Mouse (Mus musculus) adrenal gland, postnatal 4 days (tissue): Measurements from ENCODE around the gene Frmd4a. TPM values are rescaled to one million over a fixed set of nuclear protein-coding genes. Genes with fewer than 3 reads are reported as not detected.
A peak's percentile ranks its signal among the peaks of the same experiment; 100 is the strongest.
"Not testable (repeated sequence)": the region's sequence is repeated elsewhere in the genome, so short reads cannot be mapped to it uniquely, and the experiment has no call there.

Source experiments
- DNase-seq, 2 experiments: peaks; one replicate each; pipeline ENCODE4 v3.0.0; 2021 to 2022; ENCODE audit warnings: low spot score in 2 of 2, mixed read lengths in 2 of 2
- total RNA-seq, 2 experiments: library from RNA; stranded (reverse); gene quantifications; 2 replicates each; pipeline ENCODE4 v1.2.3; 2021

The Frmd4a gene
- total RNA-seq, 2 experiments from 2014 or later = 34.0 to 41.3 TPM

DNA sequence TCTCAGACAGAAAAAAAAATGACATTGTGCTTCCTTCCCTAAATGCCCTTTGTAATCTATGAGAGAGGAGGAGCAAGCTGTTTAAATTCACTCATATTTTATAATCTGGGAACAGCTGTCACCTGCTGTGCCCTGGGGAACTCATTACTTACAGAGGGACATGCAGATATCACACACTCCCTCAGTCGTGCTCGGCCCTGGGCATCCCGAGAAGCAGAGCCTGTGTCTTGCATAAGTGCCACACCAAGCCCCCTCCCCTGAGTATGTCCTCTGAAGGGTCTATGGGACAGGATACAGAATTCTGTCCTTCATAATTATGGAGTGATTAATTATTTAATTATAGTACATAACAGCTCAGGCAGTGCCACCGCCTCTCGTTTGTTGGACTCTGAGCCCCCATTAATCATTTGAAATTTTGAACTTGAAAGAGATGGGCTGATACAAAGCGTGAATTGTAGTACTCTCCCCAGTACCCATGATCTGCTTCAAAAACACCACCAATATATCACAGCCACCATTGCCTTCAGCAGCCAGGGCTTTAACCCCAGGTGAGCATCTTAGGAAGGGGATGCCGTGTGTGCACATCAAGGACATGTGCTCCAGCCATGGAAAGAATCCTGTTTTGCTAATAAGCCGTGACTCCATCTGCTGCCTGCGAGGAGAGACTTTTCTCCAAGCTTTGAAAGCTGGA, 177.0 kb downstream of the Frmd4a start:
- no peak for DNase-seq

DNA sequence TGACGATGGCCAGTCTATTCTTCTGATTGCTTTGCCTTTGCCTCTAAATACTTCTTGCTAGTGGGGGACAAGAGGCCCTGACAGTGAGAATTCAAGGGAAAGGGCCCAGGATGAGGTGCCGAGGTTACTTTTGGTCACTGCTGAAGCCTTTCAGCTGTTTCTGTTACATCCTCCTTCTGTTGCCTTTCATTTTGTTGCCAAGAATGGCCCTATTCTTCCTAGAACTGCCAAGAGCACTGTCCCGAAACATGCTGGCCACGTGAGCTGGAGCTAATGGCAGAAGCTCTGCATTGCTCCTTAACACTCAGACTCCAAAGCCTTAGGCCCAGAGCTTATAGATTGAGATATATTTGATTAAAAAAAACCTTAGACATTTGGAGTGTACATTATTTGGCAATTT, 178.5 kb downstream of the Frmd4a start:
- DNase-seq = no peak

DNA sequence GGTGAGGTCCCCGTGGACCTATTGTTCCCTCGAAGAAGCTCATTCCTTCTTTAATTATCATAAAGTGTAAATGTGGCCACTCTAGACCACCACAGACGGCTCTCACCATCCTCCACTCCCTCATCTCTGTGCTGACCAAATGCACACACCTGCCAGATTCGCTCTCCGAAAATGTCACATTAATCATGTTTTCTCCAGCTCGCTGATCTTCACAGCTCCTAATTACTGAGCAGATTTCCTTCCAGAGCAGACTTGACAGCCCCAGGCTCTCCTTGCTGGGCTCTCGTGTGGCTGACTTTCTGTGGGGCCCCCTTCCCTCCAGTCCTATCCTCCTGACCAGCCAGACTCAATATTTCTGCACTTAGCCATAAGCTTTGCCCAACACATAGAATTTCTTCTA, 191.7 kb downstream of the Frmd4a start:
- no peak for DNase-seq

DNA sequence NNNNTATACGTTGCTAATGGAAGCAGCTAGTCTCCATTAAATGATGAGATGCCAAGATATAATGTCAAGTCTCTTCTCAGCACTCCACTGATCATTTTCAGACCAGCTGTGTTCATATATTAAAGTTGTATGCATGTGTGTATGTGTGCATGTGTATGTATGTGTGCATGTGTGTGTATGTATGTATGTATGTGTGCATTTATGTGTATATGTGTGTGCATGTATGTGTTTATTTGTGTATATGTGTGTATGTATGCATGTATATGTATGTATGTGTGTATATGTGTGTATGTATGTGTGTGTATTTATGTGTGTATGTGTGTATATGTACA, 204.9 kb downstream of the Frmd4a start:
- no peak for DNase-seq

DNA sequence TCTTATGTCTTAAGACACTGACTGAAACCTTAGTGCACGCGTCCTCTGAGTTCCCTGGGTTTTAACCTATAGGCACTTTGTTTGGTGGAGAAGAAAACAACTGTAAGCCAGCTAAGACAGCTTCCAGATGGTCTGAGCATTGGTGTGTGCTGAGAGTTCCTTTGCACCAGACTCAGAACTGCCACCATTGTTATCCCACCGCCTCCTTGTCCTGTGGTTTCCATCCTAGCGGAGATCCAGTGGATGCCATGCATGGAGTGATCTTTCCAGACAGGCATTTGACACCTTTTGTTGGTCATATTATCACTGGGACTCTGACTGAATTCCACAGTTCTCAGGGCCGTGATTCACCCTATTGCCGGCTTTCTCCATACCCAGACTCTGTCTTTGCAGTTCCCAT, 205.8 kb downstream of the Frmd4a start:
- DNase-seq = no peak

DNA sequence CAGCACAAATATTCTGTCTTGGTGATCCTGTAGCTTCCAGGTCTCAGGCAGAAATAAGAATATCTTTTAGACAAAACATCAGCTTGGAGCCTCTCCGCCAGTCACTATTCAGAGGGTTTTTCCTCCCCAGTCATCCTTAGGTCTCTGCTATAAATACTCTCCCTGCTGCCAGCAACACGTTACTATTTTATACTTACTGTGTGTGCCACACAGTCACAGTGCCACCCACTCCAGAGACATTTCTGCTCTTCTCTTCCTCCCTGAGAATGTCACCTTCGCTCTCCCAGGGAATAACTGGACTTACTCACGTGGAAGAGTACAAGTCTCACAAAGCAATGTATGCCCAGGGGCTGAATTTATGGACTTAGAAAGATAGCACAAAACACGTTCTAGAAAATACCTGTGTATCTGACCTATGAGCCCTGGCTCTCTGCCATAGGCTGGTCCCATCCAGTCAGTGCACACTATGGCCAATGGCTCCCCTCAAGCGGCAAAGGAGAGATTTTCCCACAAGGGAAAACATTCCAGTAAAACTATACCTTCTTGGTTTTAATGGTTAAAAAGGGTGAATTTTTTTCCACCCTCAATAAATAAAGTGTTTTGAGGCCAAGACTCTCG, 209.5 kb downstream of the Frmd4a start:
- DNase-seq = no peak

DNA sequence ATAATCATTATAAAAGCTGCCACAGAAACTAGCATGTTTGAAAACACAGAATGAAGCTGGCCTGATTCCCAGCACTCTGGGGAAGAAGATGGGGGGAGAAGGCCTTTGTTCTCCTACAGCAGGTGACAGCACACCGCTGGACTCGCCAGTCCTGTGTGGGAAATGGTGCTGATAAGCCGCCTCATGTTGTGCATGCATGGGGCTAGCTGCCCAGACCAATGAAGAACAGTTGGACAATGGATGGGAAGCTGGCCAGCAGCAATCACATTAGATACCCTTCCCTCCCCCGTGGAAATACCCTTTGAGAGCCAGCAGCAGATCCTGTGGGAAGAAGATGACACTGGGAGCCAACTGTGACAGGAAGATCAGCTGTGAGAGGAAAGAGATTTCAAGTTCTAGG, 210.0 kb downstream of the Frmd4a start:
- DNase-seq = no peak

DNA sequence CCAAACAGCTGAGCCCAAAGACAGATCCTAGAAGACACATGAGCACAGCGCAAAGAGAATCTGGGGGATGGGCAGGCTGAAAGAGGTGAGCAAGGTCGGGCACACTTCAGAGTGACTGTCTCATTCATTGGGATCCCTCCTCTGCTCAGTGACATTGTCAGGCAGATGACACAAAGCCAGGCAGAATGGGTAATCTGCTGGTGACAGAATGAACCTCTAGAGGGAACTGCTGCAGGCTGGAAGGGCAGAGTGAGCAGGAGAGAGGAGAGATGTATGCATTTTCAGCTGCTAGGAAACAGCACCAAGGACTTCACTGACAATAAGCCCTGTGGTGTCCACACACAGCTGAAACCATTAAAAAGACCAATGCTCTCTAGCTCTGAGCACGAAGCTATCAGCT, 211.0 kb downstream of the Frmd4a start:
- no peak for DNase-seq

DNA sequence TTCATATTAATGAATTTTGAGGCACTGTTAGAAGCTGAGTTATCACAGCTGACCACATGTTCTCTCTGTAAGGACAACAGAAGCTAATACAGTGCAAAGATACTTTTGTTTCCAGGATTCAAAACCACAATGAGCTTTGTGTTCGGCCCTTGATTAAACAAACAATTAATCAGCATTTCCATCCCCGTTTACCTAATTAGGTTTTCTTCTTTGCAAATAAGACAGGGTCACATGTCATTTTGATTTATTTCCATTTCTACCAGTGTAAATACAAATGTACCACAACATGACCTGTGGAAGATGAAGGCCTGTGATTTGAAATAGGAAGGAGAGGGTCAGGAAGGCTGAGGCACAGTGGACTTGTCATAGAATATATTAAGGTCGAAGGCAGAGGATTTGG, 214.8 kb downstream of the Frmd4a start:
- DNase-seq = no peak

DNA sequence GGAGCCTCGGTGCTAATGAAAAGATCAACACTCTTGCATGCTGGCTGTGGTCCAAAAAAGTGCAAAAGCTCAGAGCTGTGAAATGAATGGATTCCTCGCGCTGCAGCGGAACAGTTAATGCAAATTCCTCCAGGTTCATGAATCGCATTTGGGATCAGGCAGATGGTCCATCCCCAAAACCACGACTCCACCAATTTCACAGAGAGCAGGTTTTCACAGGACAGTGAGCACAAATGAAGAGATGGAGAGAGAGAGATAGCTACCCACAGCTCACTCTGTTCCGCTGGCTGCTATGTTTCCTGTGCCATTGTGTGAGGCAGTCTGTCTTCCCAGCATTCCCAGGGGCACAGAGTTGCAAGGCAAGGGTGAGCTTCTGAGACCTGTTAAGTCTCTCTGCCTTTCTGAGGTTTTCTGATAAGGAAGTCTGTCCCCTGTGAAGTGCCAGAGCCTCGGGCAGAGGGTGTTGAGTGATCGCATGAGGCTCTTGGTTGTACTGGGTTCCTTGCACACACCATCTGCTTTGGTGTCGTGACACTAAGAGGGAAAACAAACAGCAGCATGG, 215.3 kb downstream of the Frmd4a start:
- no peak for DNase-seq

DNA sequence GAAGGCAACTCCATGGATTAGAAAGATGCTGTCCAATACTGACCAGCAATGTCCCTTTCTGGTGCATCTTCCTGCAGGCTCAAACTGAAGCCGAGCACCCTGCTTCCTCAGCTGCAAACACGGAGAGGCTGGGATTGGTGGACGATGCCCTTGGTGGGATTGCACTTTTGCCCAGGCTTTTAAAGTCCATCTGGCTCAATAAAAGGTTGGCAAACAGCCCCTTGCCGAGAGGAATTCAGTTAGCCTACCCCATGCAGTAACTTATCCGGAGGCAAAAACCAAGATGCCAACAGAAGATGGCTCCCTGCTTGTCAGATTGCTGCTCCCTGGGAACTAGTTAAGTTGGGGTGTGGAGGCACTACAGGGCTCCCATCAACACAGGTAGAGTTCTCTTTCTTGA, 220.2 kb downstream of the Frmd4a start:
- DNase-seq = no peak

DNA sequence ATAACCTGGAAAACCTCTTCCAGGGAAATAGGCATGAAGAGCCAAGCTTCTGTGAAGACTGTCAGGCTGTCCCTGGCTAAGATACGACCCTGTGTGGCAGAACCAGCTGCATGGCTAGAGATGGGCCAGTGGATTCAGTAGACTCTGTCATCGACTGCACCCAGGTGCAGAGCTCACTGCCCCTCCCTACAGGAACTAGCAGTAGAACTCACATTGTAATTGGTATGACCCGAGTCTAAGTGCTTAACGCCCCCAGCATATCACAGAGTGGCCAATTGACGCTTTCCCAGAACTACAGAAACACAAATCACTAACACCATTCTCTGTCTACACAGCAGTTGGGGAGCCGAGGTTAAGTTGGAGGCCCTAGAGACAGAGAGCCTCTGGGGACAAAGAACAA, 232.2 kb downstream of the Frmd4a start:
- no peak for DNase-seq

DNA sequence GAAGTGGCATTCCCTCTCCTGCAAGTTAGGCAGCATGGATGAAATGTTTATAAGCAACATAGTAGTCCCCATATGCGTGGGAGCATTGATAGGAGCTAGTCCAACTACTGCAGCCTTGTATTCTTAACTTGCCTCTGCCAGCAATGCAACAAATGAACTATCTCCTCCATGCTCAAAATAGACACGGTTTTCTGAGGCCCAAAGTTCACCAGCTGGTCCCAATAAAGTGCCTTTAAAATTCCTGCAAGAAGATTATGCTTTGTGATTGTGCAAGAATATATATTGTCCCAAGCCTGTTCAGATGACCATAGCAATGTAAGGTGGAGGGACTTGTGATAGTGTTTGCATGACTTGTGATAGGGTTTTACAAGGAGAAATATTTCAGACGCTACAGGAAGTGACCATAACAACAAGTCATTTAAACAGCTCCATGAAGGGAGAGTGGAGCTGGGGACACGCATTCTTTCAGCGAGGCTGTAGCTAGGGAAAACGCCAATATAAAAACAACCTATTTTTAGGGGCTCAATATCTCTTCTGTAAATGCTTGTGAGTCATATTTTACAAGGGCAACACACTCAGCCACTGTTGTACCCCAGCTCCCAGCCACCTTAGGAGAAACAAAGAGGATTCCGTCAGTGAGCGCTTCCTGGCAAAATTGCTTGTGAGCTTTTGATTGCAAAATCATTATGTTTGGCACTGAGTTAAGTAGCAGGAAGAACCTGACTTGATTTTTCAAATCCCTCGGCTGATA, 235.2 kb downstream of the Frmd4a start:
- no peak for DNase-seq

DNA sequence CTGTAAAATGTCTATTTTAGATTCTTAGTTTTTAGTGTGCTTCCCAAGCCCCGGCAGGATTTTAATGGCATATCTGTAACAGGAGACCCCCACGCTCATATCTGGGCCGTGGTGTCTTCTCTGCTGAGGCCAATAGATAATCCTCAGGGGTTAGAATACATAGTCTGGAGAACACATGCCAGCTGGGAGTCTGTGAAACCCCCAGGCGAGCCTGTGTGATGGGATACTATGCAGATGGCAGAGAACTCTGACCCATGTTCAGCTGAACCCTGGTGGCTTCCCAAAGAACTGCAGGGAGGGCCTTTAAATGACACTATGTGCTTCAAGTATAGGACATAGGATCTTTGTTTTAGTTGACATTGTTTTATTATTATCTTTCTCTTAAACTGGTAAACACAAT, 235.8 kb downstream of the Frmd4a start:
- DNase-seq = peak; percentile 7 to 28

DNA sequence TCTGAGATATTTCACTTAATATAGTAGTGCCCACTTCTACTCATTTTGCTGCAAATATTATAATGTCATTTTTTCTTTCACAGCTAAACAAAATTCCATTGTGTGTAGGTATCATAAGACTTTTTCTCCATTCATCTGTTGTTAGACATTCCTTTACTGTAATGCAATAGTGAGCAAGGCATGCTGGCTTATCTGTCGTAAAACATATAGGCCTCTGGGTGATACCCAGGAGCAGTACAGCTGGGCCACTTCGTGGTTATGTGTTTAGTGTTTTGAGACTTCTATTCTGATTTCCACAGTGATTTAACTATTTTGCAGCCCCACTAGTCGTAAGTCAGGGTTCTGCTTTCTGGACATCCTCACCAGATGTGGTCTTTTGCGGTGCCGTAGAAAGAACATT, 236.6 kb downstream of the Frmd4a start:
- no peak for DNase-seq

DNA sequence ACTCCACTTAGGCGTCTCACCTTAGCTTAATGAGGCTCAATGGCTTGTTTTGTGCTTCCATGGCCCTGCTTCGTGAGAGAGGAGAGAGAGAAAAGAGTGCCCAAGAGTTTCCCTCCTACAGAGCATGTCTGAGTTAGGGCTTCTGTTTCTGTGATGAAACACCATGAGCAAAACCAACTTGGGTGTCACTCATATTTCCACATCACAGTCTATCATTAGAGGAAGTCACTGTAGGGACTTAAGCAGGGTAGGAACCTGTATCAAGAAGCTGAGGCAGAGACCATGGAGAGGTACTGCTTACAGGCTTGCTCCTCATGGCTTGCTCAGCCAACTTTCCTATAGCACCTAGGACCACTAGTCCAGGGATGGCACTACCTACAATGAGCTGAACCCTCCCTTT, 238.7 kb downstream of the Frmd4a start:
- no peak for DNase-seq

DNA sequence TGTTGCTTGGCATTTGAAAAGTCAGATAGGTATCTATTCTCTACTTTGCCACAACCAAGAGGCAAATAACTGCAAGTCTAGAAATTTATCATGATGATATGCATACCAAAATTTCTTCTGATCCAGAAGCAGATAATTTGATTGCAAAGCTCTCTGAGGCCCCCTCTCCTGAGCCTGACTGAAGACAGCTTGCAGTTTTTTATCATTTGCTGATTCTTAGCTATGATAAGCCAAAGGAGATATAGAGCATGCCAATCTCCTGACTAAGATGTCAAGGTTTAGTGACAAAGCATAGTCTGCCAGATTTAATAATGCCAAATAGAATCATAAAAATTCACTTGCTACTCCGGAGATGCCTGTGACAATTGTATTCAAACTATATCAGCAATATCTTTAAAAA, 240.1 kb downstream of the Frmd4a start:
- no peak for DNase-seq

DNA sequence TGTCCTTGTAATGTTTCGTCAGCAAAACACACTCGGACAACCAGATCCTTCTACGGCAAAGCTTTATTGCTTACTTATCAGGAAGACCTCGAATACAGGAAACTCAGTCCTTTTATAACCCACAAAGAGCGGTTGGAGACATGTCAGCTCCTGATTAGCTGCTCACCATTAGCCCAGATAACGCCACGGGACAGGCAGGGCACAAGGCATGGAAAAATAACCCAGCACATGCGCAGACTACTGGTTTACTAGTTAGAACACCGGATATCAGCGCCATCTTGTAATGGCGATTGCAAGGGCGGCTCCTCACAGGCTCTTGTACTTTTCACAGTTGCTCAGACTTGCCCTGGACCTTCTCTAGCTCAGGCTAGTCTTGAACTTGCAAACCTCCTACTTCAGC, 241.3 kb downstream of the Frmd4a start:
- not testable (repeated sequence) for DNase-seq

DNA sequence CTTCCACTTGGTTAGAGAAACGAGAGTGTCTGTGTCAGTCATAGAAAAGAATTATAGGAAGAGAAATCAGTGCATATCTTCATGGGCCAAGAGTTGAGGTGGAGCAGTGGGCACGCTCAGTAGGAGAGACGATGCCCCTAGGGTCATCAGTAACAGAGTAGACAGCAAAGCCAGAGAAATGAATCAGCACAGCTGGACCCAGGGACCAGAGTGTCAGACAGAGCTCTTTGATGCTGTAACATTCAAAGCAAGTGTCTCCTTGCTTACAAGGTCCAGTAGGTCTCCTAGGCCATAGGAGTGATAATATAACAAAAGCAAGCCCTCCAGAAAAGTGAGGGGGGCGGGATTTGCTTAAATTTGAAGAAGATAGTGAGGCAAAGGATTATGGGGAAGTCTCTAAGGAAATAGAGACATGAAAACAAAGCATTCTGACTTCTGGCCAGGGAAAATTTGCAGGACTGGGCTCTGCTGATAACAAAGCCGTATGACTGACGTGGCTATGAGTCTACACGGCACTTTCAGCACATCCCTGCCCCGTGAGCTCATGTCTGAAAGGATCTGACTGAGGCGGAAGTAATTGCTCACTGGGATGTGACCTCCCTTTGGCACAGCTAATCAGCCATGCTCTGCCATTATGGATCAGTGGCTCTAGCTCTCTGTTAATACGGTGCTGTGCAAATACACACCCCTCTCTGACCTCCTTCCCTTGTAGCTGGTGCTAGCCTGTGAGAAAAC, 243.0 kb downstream of the Frmd4a start:
- no peak for DNase-seq

DNA sequence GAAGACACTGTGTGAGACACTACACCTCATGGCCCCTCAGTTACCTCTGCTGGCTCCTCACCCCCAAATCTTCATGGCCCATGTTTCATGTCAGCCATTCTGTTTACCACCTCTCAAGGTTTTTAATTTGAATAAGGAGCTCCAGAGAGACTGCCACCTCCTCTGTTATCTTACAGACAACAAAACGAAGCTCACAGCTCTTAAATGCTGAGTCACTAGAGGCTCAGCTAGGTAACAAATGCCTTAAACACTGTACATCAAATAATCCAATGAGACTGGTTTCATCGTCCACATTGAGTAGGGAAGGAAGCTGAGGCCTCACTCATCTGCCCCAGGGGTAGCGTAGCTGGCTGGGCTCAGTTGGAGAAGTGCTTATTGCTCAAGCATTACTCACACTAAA, 245.2 kb downstream of the Frmd4a start:
- DNase-seq = no peak

DNA sequence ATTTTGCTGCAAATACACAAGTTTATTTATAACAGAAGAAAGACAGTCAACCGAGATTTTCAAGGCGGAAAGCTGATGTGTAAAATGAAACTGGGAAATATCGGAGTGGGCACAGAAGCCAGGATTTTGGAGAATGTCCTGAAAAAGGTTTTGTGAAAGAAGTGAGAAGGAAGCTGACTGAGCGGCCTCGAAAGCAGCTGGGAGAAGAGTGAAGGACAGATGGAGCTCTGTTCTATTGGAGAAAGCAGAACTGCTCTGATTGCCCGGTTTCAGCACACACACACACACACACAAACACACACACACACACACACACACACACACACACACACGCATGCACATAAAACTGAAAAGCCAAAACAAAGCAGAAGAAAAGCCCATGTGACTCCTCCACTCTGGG, 249.9 kb downstream of the Frmd4a start:
- no peak for DNase-seq

DNA sequence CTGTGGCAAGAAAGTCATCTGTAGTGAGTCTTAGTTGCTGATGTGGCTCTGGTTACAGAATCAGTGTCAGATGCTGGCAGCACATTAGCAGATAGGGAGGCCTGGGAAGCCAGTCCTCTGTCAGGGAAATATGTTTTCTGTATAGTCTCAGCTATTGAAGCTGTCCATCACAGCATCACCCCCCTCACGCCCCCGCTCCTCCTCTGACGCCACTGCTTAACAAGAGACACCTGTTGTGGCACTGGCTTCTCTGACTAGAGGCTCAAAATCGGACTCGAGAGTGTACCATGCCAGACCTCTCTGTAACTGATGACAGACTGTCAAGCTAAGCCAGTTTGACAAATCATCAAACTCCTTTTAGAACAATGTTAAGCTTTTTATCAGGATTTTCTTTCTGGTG, 265.3 kb downstream of the Frmd4a start:
- no peak for DNase-seq
